Mouse (Mus musculus) kidney, adult 11 months (tissue): ENCODE measurements around the gene Rps23.
A peak's percentile ranks its signal among the peaks of the same experiment; 100 is the strongest.

Source experiments
- DNase-seq: peaks from one replicate; pipeline ENCODE4 v3.0.0; 2022

The Rps23 gene

GRCm38 (mm10) chr13:90935852-90936251 lies 13.1 kb downstream of the Rps23 start:
- DNase-seq = no peak

- DNase-seq = no peak
Measured at GRCm38 (mm10) chr13:90939192-90939591, 16.4 kb downstream of the Rps23 start.

GRCm38 (mm10) chr13:90939600-90939999 lies 16.8 kb downstream of the Rps23 start:
- no peak for DNase-seq

- no peak for DNase-seq
Measured at GRCm38 (mm10) chr13:90958894-90959293, 36.1 kb downstream of the Rps23 start.

- no peak for DNase-seq
Measured at GRCm38 (mm10) chr13:90960591-90960990, 37.8 kb downstream of the Rps23 start.

- DNase-seq = peak; percentile 55
Measured at GRCm38 (mm10) chr13:90962836-90963760, 40.3 kb downstream of the Rps23 start.

- peak; percentile 23 for DNase-seq
Measured at GRCm38 (mm10) chr13:90964511-90964910, 41.8 kb downstream of the Rps23 start.

- peak; percentile 60 for DNase-seq
Measured at GRCm38 (mm10) chr13:90965996-90966395, 43.2 kb downstream of the Rps23 start.

GRCm38 (mm10) chr13:90967422-90967821 lies 44.7 kb downstream of the Rps23 start:
- DNase-seq = peak; percentile 68

- no peak for DNase-seq
Measured at GRCm38 (mm10) chr13:90968940-90969339, 46.2 kb downstream of the Rps23 start.

GRCm38 (mm10) chr13:90970259-90971017 lies 47.7 kb downstream of the Rps23 start:
- DNase-seq = no peak

GRCm38 (mm10) chr13:90973409-90973808 lies 50.7 kb downstream of the Rps23 start:
- no peak for DNase-seq
